Mouse (Mus musculus) CH12.LX (cell line): ENCODE results near the gene Slc38a5. TPM values are rescaled to one million over a fixed set of nuclear protein-coding genes. Genes with fewer than 3 reads are reported as not detected.

Experiments
- DNase-seq: peaks from one replicate; pipeline ENCODE4 v3.0.0-alpha.2; 2013; ENCODE audit errors: extremely low read depth
- H3K27ac ChIP-seq: 2 replicates; pipeline ENCODE4 v1.5.1; 2012; ENCODE audit warnings: low read depth, mild to moderate bottlenecking, control low read depth, moderate library complexity; ENCODE audit not compliant: insufficient read depth
- H3K27me3 ChIP-seq: replicated peaks from 2 replicates; pipeline ENCODE3; 2012; ENCODE audit warnings: inconsistent platforms
- H3K36me3 ChIP-seq, 2 experiments: replicated peaks in 1 of 2; 2 replicates each; pipeline versions ENCODE3 to v1.6.1; 2012; ENCODE audit warnings: inconsistent platforms in 1 of 2, low read length in 1 of 2, mild to moderate bottlenecking in 1 of 2, mixed read lengths in 1 of 2, moderate library complexity in 1 of 2; ENCODE audit not compliant: control insufficient read depth in 1 of 2, insufficient read depth in 1 of 2
- H3K4me1 ChIP-seq, 2 experiments: 2 replicates each; pipeline ENCODE4 v1.6.1; 2012; ENCODE audit warnings: inconsistent platforms in 1 of 2, moderate library complexity in 1 of 2; ENCODE audit not compliant: insufficient read depth in 2 of 2, control insufficient read depth in 1 of 2
- H3K4me2 ChIP-seq: 2 replicates; pipeline ENCODE4 v1.6.1; 2012; ENCODE audit warnings: low read depth, mild to moderate bottlenecking, control low read depth; ENCODE audit not compliant: poor library complexity, insufficient read depth, severe bottlenecking
- H3K4me3 ChIP-seq, 3 experiments: fragments of 150-350 bp in 1 of 3; sonication (generic) in 1 of 3; replicated peaks in 1 of 3; 2 replicates each; pipeline versions ENCODE3 to v1.5.1; 2011 to 2012; ENCODE audit warnings: low read depth in 2 of 3, low read length in 2 of 3, mild to moderate bottlenecking in 2 of 3, moderate library complexity in 2 of 3, control low read depth in 1 of 3, improper control_type of control experiment in 1 of 3, inconsistent platforms in 1 of 3, mixed read lengths in 1 of 3; ENCODE audit not compliant: poor library complexity in 1 of 3
- H3K79me2 ChIP-seq: replicated peaks from 2 replicates; pipeline ENCODE4 v1.6.1; 2012; ENCODE audit warnings: mild to moderate bottlenecking, moderate library complexity; ENCODE audit not compliant: control insufficient read depth, poor library complexity, insufficient read depth, severe bottlenecking; ENCODE audit errors: extremely low read depth
- H3K9ac ChIP-seq: 2 replicates; pipeline ENCODE4 v1.6.1; 2012; ENCODE audit warnings: low read depth, mild to moderate bottlenecking, control low read depth, moderate library complexity; ENCODE audit not compliant: insufficient read depth
- H3K9me3 ChIP-seq: replicated peaks from 2 replicates; pipeline ENCODE3; 2012; ENCODE audit warnings: low read length, inconsistent platforms, mixed read lengths
- CTCF ChIP-seq, 2 experiments: IDR thresholded peaks in 1 of 2; conservative IDR thresholded peaks in 1 of 2; 2 replicates each; pipeline ENCODE4 v1.5.1; 2011 to 2012; ENCODE audit warnings: low read depth in 2 of 2, low read length in 2 of 2, improper control_type of control experiment in 1 of 2, inconsistent platforms in 1 of 2, mild to moderate bottlenecking in 1 of 2, moderate library complexity in 1 of 2
- MAZ ChIP-seq: IDR thresholded peaks from 2 replicates; pipeline ENCODE4 v1.6.1; 2012; ENCODE audit warnings: low read depth, mild to moderate bottlenecking, inconsistent platforms, low read length, improper control_type of control experiment, moderate library complexity
- NELFE ChIP-seq: IDR thresholded peaks from 2 replicates; pipeline ENCODE4 v1.6.1; 2011; ENCODE audit warnings: low read depth, low read length, improper control_type of control experiment
- POLR2A ChIP-seq: IDR thresholded peaks from 2 replicates; pipeline ENCODE4 v1.6.1; 2011; ENCODE audit warnings: low read depth, mild to moderate bottlenecking, improper control_type of control experiment, low read length
- SIN3A ChIP-seq: IDR thresholded peaks from 2 replicates; pipeline ENCODE4 v1.6.1; 2012; ENCODE audit warnings: low read length, improper control_type of control experiment, inconsistent platforms
- SMC3 ChIP-seq: IDR thresholded peaks from 2 replicates; pipeline ENCODE4 v1.6.1; 2011; ENCODE audit warnings: low read depth, low read length, improper control_type of control experiment
- UBTF ChIP-seq: IDR thresholded peaks from 2 replicates; pipeline ENCODE4 v1.6.1; 2012; ENCODE audit warnings: low read depth, mild to moderate bottlenecking, inconsistent platforms, low read length, improper control_type of control experiment, moderate library complexity
- ZKSCAN1 ChIP-seq: IDR thresholded peaks from 2 replicates; pipeline ENCODE4 v1.6.1; 2012; ENCODE audit warnings: low read depth, inconsistent platforms, low read length, improper control_type of control experiment, borderline replicate concordance
- ZMIZ1 ChIP-seq: IDR thresholded peaks from 2 replicates; pipeline ENCODE4 v1.6.1; 2012; ENCODE audit warnings: low read depth, mild to moderate bottlenecking, inconsistent platforms, low read length, improper control_type of control experiment
- dilution Hi-C: fragments of 300-500 bp; cut with MboI; formaldehyde crosslinking; loops from 2 replicates; pipeline ENCODE4 v1.14.3; 2020; ENCODE audit warnings: low sequenced_read_pairs; ENCODE audit not compliant: extremely low pct_unique_long_range_greater_than_20kb, extremely low pct_ligation_motif_present
- in situ Hi-C: fragments of 300-500 bp; cut with MboI; formaldehyde crosslinking; loops from 3 replicates; pipeline ENCODE4 v1.14.3; 2019; ENCODE audit warnings: low sequenced_read_pairs, low pct_ligation_motif_present, low pct_unique_long_range_greater_than_20kb, mixed read lengths
- polyA plus RNA-seq: library from polyadenylated mRNA; unstranded; fragments of >175 nt; gene quantifications from 2 replicates; pipeline ENCODE4 v1.2.1, GENCODE M21; 2012; ENCODE audit warnings: low read depth; ENCODE audit not compliant: insufficient read length
- total RNA-seq, 2 experiments: library from RNA; depleted of rRNA; stranded (reverse); fragments of 300-350 nt in 1 of 2; fragments of >200 nt in 1 of 2; gene quantifications; 2 replicates each; pipeline ENCODE4 v1.2.3; 2012 to 2014

The Slc38a5 gene
- total and polyA plus RNA-seq, 3 experiments, result not detected

GRCm38 (mm10) chrX:8247680-8248079, 23.3 kb upstream of the Slc38a5 start:
- dilution Hi-C loops, result no loop called here
- TF ChIP-seq CTCF (conservative IDR thresholded peaks at IDR 0.05 in 1 of 2, IDR thresholded peaks at IDR 0.05 in 1 of 2; ENCODE audit: low read depth in 2 of 2, low read length in 2 of 2) (peak in 1 of 2 experiments; percentile 24; a peak in 1 of 4 replicates), ZKSCAN1 (no peak)
- Histone ChIP-seq H3K36me3 (peaks cover 10 to 52% of the 10 kb centered on the region in 2 experiments), H3K27ac (no peak overlapping the region), H3K4me1 (peaks cover 0 to 7% of the 10 kb centered on the region in 2 experiments; a peak in 2 of 4 replicates), H3K9ac (no peak overlapping the region), H3K4me3 (no peak overlapping the region), H3K79me2 (0 out of 2 replicates have a peak, but pooled peaks cover 12% of the 10 kb centered on the region), H3K9me3 (no peaks in the 10 kb centered on the region), H3K27me3 (no peaks in the 10 kb centered on the region), H3K4me2 (no peak overlapping the region)
- in situ Hi-C loops, result no loop called here
- no peak for DNase-seq

- Histone ChIP-seq H3K27ac (no peak overlapping the region), H3K27me3 (no peaks in the 10 kb centered on the region), H3K4me3 (no peak overlapping the region), H3K4me2 (no peak overlapping the region), H3K4me1 (peaks cover 0 to 7% of the 10 kb centered on the region in 2 experiments; a peak in 2 of 4 replicates), H3K9ac (no peak overlapping the region), H3K79me2 (0 out of 2 replicates have a peak, but pooled peaks cover 12% of the 10 kb centered on the region), H3K9me3 (no peaks in the 10 kb centered on the region), H3K36me3 (peaks cover 10 to 45% of the 10 kb centered on the region in 2 experiments)
- no peak for DNase-seq
- TF ChIP-seq UBTF, result no peak
- TF ChIP-seq SMC3, result no peak
- TF ChIP-seq POLR2A, result no peak
- dilution Hi-C loops, result no loop called here
- in situ Hi-C loops, result no loop called here
Measured at GRCm38 (mm10) chrX:8248542-8249120, 22.3 kb upstream of the Slc38a5 start.

DNA sequence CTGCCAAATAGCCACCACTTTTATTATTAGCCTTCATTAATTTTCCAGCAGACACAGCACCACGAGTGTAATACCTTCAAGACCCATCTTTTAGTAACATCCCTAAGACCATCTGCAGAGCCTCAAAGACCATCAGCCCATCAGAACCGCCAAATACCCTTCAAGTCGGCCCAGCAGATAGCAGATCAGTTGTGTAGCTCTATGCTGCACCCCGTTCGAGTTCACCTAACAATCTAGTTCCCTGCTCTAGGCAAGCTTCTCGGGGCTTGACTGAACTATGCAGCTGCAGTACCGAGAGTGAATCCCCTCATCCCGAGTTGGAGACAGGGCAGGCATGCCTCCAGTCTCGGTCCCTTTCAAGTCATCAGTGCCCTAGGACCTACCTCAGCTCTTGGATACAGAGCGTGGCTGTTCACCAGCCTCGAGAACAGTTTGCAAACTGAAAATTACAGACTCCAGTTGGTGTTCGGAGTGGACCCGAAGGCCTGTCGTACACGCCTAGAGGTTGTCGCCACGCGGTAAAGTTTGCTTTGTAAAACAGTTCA, 19.1 kb upstream of the Slc38a5 start:
- Histone ChIP-seq H3K4me2 (peak overlapping the region; percentile 84), H3K9ac (peak overlapping the region; percentile 72), H3K4me3 (peak overlapping the region; percentile 72 to 90 (median 87)), H3K9me3 (no peaks in the 10 kb centered on the region), H3K27ac (no peak overlapping the region), H3K79me2 (0 out of 2 replicates have a peak, but pooled peaks cover 12% of the 10 kb centered on the region), H3K36me3 (peaks cover 2 to 23% of the 10 kb centered on the region in 2 experiments), H3K27me3 (no peaks in the 10 kb centered on the region), H3K4me1 (peaks cover 0 to 7% of the 10 kb centered on the region in 2 experiments; a peak in 2 of 4 replicates)
- in situ Hi-C loops (no loop called here), dilution Hi-C loops (no loop called here)
- no peak for TF ChIP-seq SIN3A
- TF ChIP-seq ZMIZ1, result no peak
- no peak for TF ChIP-seq MAZ
- peak; percentile 28; the same call in 1 of the 2 replicates for TF ChIP-seq NELFE
- no peak for TF ChIP-seq SMC3
- no peak for DNase-seq
